Mouse (Mus musculus) heart, postnatal 0 days (tissue): ENCODE measurements around the gene Agt. TPM values are rescaled to one million over a fixed set of nuclear protein-coding genes. Genes with fewer than 3 reads are reported as not detected.

Experiments used
- ATAC-seq: fragments of 200-750 bp; cut with Nextera tagmentation; 2 replicates; pipeline ENCODE4 v1.8.0; 2017; ENCODE audit warnings: low read depth, moderate number of reproducible peaks, moderate library complexity; ENCODE audit not compliant: insufficient read depth
- DNase-seq: peaks from one replicate; pipeline ENCODE4 v3.0.0-alpha.2; 2016; ENCODE audit warnings: low spot score
- H3K27ac ChIP-seq: fragments of 300-500 bp; sonication (generic); 2 replicates; pipeline ENCODE4 v1.5.1; 2014; ENCODE audit warnings: low read depth, mild to moderate bottlenecking
- H3K27me3 ChIP-seq: fragments of 300-500 bp; sonication (generic); 2 replicates; pipeline ENCODE4 v1.6.1; 2014; ENCODE audit warnings: low read length, mixed read lengths; ENCODE audit not compliant: control insufficient read depth, insufficient read depth
- H3K36me3 ChIP-seq: fragments of 300-500 bp; sonication (generic); replicated peaks from 2 replicates; pipeline ENCODE4 v1.6.1; 2014; ENCODE audit warnings: low read length, mixed read lengths; ENCODE audit not compliant: control insufficient read depth, insufficient read depth
- H3K4me1 ChIP-seq: fragments of 300-500 bp; sonication (generic); 2 replicates; pipeline ENCODE4 v1.6.1; 2014; ENCODE audit warnings: antibody characterized with exemption; ENCODE audit not compliant: control insufficient read depth, insufficient read depth
- H3K4me2 ChIP-seq: fragments of 300-500 bp; sonication (generic); 2 replicates; pipeline ENCODE4 v1.6.1; 2014; ENCODE audit warnings: low read depth, mild to moderate bottlenecking, low read length, moderate library complexity
- H3K4me3 ChIP-seq: fragments of 300-500 bp; sonication (generic); 2 replicates; pipeline ENCODE4 v1.5.1; 2014; ENCODE audit warnings: low read depth, low read length
- H3K9ac ChIP-seq: fragments of 300-500 bp; sonication (generic); replicated peaks from 2 replicates; pipeline ENCODE4 v1.6.1; 2014; ENCODE audit warnings: low read depth, low read length, mixed read lengths
- H3K9me3 ChIP-seq: fragments of 300-500 bp; sonication (generic); replicated peaks from 2 replicates; pipeline ENCODE4 v1.6.1; 2016; ENCODE audit warnings: low read length; ENCODE audit not compliant: control insufficient read depth
- CTCF ChIP-seq: IDR thresholded peaks from 2 replicates; pipeline ENCODE4 v1.5.1; 2016; ENCODE audit warnings: antibody characterized with exemption, control low read depth, low read depth
- EP300 ChIP-seq: IDR thresholded peaks from 2 replicates; pipeline ENCODE4 v1.6.1; 2016; ENCODE audit warnings: antibody characterized with exemption, low read depth
- WGBS: fragments of 180-500 bp; shearing (Covaris S2); extraction: QIAGEN DNeasy Blood & Tissue Kit; methylation state at CpG from one replicate; pipeline ENCODE4 v1.1.7; 2014; 5-methylcytosine and 5-hydroxymethylcytosine counted together
- polyA plus RNA-seq: library from polyadenylated mRNA; unstranded; fragments of >200 nt; fragmentation: Nextera tagmentation; extraction: Ambion mirVana; gene quantifications from 2 replicates; pipeline ENCODE4 v1.2.1, GENCODE M21; 2015
- total RNA-seq: library from RNA; depleted of rRNA; stranded (reverse); fragments of >200 nt; gene quantifications from 2 replicates; pipeline ENCODE4 v1.2.3, GENCODE M21; 2014; ENCODE audit warnings: low replicate concordance

The Agt gene
- total and polyA plus RNA-seq, 2 experiments from 2014 or later, result 5.5 to 20.8 TPM

DNA sequence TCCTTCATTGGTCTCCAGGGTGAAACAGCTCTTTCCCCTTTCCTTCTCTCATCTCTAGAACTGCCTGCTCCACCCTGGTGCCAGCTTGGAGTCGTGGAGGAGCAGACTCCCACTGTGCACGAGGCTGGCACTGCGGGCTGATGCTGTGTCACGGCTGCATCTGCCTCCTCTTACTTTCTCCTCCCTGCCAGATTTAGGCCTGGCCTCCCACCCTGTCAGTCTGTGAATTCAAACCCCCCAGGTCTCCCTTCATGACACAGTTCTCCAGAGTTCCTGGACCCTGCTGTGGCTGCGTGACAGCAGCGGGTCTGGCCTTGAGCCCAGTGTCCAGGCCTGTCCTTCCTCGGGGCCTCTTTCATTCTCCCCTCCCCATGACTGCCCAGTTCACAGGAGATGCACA is 39.0 kb downstream of the Agt start:
- TF ChIP-seq EP300 (no peak), CTCF (no peak)
- no peaks in the 10 kb centered on the region for H3K27me3 ChIP-seq
- H3K36me3 ChIP-seq, result peaks cover 89% of the 10 kb centered on the region
- 66% methylated on average over 7 of the region's 7 CpGs for WGBS
- no peaks in the 10 kb centered on the region for H3K4me1 ChIP-seq
- H3K9me3 ChIP-seq, result no peaks in the 10 kb centered on the region
- DNase-seq, result no peak
- no peak overlapping the region for H3K27ac ChIP-seq
- no peak for ATAC-seq
- no peak overlapping the region for H3K4me3 ChIP-seq
- H3K4me2 ChIP-seq, result no peak overlapping the region
- H3K9ac ChIP-seq, result no peak overlapping the region

DNA sequence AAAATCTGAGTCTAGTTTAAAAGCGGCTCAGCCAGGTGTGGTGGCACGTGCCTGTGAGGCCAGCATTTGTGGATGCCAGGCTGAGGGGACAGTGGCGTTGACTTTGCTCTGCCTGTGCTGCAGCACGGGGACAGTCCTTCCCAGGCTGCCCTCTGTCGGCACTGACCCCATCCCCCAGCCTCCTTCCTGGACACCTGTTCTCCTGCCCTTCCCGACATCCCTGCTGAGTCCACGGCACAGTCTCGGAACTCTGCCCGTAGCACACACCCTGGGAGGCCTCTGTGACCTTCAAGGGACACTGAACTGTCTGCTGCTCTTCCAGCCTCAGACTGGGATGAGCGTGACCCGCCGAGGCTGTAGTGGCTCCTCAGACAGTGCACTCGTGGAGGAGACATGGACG is 39.4 kb downstream of the Agt start:
- Histone ChIP-seq H3K36me3 (peaks cover 86% of the 10 kb centered on the region), H3K4me2 (no peak overlapping the region), H3K9me3 (no peaks in the 10 kb centered on the region), H3K4me1 (no peaks in the 10 kb centered on the region), H3K27me3 (no peaks in the 10 kb centered on the region), H3K9ac (no peak overlapping the region), H3K4me3 (no peak overlapping the region), H3K27ac (no peak overlapping the region)
- DNase-seq (no peak), ATAC-seq (no peak)
- no peak for TF ChIP-seq EP300
- TF ChIP-seq CTCF, result no peak
- 69% methylated on average over 14 of the region's 14 CpGs for WGBS

DNA sequence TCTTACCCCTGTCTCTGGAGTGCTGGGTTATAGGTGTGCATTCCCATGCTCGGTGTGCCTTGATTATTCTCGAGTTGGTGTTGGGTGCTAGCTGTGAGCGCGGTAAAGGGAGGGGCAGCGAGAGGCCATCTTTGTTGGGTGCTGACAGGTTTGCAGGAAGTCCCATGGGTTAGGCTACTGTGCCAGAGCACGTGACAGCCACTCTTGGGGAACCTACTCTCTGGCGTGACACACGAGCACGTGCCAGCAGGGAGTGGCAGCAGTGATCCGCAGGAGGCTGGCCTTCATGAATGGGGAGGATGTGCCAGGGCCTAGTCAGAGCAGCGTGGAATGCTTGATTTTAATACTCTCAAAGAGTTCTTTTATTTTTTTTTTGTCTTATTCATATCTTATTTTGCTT is 43.2 kb downstream of the Agt start:
- TF ChIP-seq EP300 (no peak), CTCF (no peak)
- DNase-seq (no peak), ATAC-seq (no peak)
- Histone ChIP-seq H3K4me3 (no peak overlapping the region), H3K9ac (no peak overlapping the region), H3K36me3 (peaks cover 53% of the 10 kb centered on the region), H3K9me3 (no peaks in the 10 kb centered on the region), H3K4me2 (no peak overlapping the region), H3K27ac (no peak overlapping the region), H3K27me3 (no peaks in the 10 kb centered on the region), H3K4me1 (peaks cover 11% of the 10 kb centered on the region)
- 85% methylated on average over 11 of the region's 11 CpGs for WGBS

DNA sequence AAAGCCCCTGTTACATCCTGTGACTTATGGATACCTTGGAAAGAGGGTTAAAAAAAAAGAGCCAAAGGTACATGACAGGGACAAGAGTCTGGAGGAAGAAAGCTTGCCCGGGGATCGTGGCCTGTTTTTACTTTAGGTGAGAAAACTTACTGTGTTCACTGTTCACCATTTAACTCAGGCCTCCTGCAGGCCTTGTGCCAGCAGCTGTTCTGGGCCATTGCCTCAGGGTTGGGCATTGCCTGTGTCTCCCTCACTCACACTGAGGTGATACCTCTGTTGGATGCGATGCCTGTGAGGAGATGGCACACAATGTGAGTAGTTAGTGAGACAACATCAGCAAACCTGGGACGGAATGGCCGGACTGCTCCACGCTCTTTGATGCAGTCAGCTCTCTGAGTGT is 47.6 kb downstream of the Agt start:
- Histone ChIP-seq H3K4me2 (peak overlapping the region; percentile 82), H3K9ac (no peak overlapping the region), H3K27me3 (0 out of 2 replicates have a peak, but pooled peaks cover 5% of the 10 kb centered on the region), H3K9me3 (no peaks in the 10 kb centered on the region), H3K4me1 (peaks cover 13% of the 10 kb centered on the region), H3K36me3 (peaks cover 16% of the 10 kb centered on the region), H3K4me3 (peak overlapping the region; percentile 96; the same call in 1 of the 2 replicates), H3K27ac (no peak overlapping the region)
- whole genome bisulfite sequencing, result 92% methylated on average over 6 of the region's 6 CpGs
- ATAC-seq (no peak), DNase-seq (no peak)
- no peak for TF ChIP-seq EP300
- TF ChIP-seq CTCF, result no peak

DNA sequence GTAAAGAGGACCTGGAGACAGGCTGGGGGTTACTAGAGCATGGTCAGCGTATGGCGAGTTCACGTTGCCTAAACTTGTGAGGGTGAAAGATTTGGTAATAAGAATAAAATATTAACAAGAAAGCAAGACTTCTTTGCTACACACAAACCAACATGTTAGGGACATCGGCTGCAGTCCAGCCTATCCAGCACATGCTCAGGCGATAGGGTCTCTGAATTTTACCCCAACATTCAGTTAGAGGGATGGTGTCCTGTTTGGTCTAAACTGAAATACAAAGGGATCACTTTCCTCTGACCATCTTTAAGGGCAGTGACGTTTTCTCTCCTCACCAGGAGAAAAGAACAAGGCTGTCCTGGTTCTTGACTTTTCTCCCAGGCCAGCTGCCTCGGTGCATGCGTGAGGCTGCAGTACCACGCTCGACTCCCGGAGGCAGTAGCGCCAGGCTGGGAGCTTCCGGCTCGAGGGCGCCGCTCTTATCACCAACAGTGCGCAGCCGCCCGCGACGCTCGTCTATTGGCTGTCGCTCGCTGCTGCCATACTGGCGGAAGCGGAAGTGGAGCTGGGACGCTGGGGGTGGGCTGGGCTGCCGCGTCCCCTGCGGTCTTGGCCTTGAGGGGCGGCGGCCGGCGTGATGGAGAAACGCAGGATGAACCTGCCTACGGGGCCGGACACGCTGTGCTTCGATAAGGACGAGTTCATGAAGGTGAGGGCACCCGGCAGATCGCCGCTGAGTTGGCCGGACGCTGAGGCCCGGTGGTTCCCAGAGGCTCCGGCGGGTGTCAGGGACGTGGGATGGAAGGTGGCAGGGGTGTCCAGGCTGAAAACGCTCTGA is 49.0 kb downstream of the Agt start, which contains the start of gene Cog2:
Cog2 (plus strand) TSS at position 519 of the 832 bp plus-strand sequence.
- WGBS, result 9% methylated on average over 50 of the region's 50 CpGs
- no peak within 1 kb of the TSS for H3K27ac ChIP-seq
- ATAC-seq, result peak; percentile 99

More for the DNA sequence above, 49.0 kb downstream of the Agt start, which contains the start of gene Cog2:
- peaks cover 1% of the 10 kb centered on the region; the same call in 1 of the 2 replicates for H3K36me3 ChIP-seq
- TF ChIP-seq EP300, result no peak
- TF ChIP-seq CTCF, result peak; percentile 70
- H3K4me2 ChIP-seq, result peak within 1 kb of the TSS; percentile 82
- 0 out of 2 replicates have a peak, but pooled peaks cover 5% of the 10 kb centered on the region for H3K27me3 ChIP-seq
- no peaks in the 10 kb centered on the region for H3K9me3 ChIP-seq
- DNase-seq, result peak; percentile 93
- H3K4me1 ChIP-seq, result peaks cover 13% of the 10 kb centered on the region
- peak within 1 kb of the TSS; percentile 96 for H3K4me3 ChIP-seq
- H3K9ac ChIP-seq, result peak within 1 kb of the TSS; percentile 83
